Mouse (Mus musculus) embryonic facial prominence, embryonic 15.5 days (tissue): ENCODE data around the gene Ube3c. TPM values are rescaled to one million over a fixed set of nuclear protein-coding genes. Genes with fewer than 3 reads are reported as not detected.

ENCODE experiments used
- polyA plus RNA-seq: library from polyadenylated mRNA; unstranded; fragments of >200 nt; fragmentation: Nextera tagmentation; extraction: Ambion mirVana; gene quantifications from 2 replicates; pipeline ENCODE4 v1.2.1, GENCODE M21; 2015

The Ube3c gene
- polyA plus RNA-seq, 1 experiment from 2014 or later = 25.3 TPM

Other genes starting within 250 kb of the Ube3c start
- gene Lmbr1, start 190.9 kb upstream of the Ube3c start, polyA plus RNA-seq = 9.9 and 10.3 TPM in 2 replicates
- gene Nom1, start 134.6 kb upstream of the Ube3c start, polyA plus RNA-seq = 24.6 and 25.5 TPM in 2 replicates
- gene Mnx1, start 90.8 kb upstream of the Ube3c start, polyA plus RNA-seq = 0.11 and 0.13 TPM in 2 replicates
- gene Dnajb6, start 166.4 kb downstream of the Ube3c start, polyA plus RNA-seq = 133 and 144 TPM in 2 replicates
- not detected in 2 replicates for gene Gm5129, start 166.7 kb downstream of the Ube3c start, polyA plus RNA-seq